Mouse (Mus musculus) lung, adult 2 months (tissue): ENCODE measurements around the gene Dus2. TPM values are rescaled to one million over a fixed set of nuclear protein-coding genes. Genes with fewer than 3 reads are reported as not detected.

Source experiments
- DNase-seq: peaks from one replicate; pipeline ENCODE4 v3.0.0; 2022
- H3K4me1 ChIP-seq: fragments of 200-500 bp; 2 replicates; pipeline ENCODE4 v1.6.1; 2011; ENCODE audit warnings: low read length; ENCODE audit not compliant: control insufficient read depth, insufficient read depth
- H3K4me3 ChIP-seq: fragments of 200-500 bp; replicated peaks from 2 replicates; pipeline ENCODE3; 2011; ENCODE audit warnings: low read depth, mild to moderate bottlenecking, control low read depth, low read length; ENCODE audit errors: extremely low read depth
- CTCF ChIP-seq: fragments of 200-500 bp; IDR thresholded peaks from 2 replicates; pipeline ENCODE4 v1.5.1; 2011; ENCODE audit warnings: mild to moderate bottlenecking, low read length, control low read depth; ENCODE audit not compliant: insufficient read depth
- POLR2A ChIP-seq: fragments of 200-500 bp; IDR thresholded peaks from 2 replicates; pipeline ENCODE4 v1.6.1; 2011; ENCODE audit warnings: low read depth, mild to moderate bottlenecking, control low read depth, low read length, borderline replicate concordance; ENCODE audit errors: extremely low read depth
- WGBS: fragments of 180-500 bp; shearing (Covaris S2); methylation state at CpG from one replicate; pipeline ENCODE4 v1.1.7; 2018; 5-methylcytosine and 5-hydroxymethylcytosine counted together
- polyA plus RNA-seq: library from polyadenylated mRNA; depleted of rRNA; stranded (reverse); fragments of >200 nt; gene quantifications from 2 replicates; pipeline ENCODE4 v1.2.3, GENCODE M21; 2012

The Dus2 gene
- polyA plus RNA-seq, 1 experiment, result 10.3 TPM

DNA sequence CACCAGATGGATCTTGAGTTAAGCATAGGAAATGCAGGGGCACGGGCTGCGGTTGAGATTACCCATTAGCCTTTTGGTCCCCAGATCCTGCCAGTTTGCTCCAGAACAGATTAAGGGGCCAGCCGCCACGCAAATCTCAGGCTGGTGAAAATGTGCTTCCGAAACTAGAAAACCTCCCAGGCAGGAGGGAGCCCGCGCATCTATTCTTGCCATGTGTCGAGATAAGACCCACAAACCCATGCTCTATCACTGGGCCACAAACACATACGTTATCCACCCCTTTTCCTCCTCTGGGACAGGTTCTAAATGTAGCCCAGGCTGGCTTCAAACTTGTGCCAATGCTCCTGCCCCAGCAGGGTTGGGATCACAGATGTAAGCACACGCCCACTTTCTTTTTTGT, 29.6 kb upstream of the Dus2 start:
- no peak for DNase-seq
- Histone ChIP-seq H3K4me3 (no peak overlapping the region), H3K4me1 (peaks cover 13% of the 10 kb centered on the region)
- TF ChIP-seq CTCF (no peak), POLR2A (no peak)
- WGBS, result 93% methylated on average over 10 of the region's 10 CpGs

GRCm38 (mm10) chr8:105964506-105965265, 26.5 kb upstream of the Dus2 start:
- peaks cover 17% of the 10 kb centered on the region for H3K4me1 ChIP-seq
- H3K4me3 ChIP-seq, result peak overlapping the region; percentile 75
- DNase-seq, result no peak
- no peak for TF ChIP-seq POLR2A
- TF ChIP-seq CTCF, result no peak
- 47% methylated on average over 12 of the region's 12 CpGs for WGBS

GRCm38 (mm10) chr8:105965266-105965904, 25.8 kb upstream of the Dus2 start:
- WGBS, result under 1% methylated on average over 40 of the region's 40 CpGs
- Histone ChIP-seq H3K4me1 (peaks cover 17% of the 10 kb centered on the region), H3K4me3 (peak overlapping the region; percentile 75)
- DNase-seq, result no peak
- TF ChIP-seq POLR2A (no peak), CTCF (no peak)

DNA sequence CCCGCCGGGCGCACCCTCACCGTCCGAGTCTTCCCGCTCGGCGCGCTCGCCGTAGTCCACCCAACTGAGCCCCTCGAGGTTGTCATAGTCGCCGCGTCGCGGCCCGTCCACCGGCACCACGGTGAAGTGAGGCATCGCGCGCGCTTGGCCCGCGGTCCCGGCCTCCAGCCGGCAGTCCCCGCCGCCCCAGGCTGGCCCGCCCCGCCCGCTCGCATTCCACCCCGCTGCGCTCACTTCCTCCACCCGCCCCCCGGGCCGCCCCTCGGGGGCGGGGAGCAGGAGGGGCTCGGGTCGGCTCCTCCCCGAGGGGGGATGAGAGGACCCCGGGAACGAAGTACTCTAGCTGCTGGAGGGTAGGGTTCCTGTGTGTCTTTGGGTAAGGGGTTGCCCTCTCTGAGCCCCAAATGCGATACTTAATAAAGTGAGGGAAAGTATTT, 25.2 kb upstream of the Dus2 start, which contains the start of gene Slc12a4:
Gene Slc12a4, minus strand, starts transcription at position 193 of the 437 bp plus-strand sequence.
- TF ChIP-seq CTCF, result no peak
- TF ChIP-seq POLR2A, result peak; percentile 76
- WGBS, result under 1% methylated on average over 46 of the region's 47 CpGs
- H3K4me3 ChIP-seq, result peak within 1 kb of the TSS; percentile 79
- peak; percentile 82 for DNase-seq
- H3K4me1 ChIP-seq, result peaks cover 17% of the 10 kb centered on the region

GRCm38 (mm10) chr8:105966692-105967311, 24.3 kb upstream of the Dus2 start:
- 14% methylated on average over 19 of the region's 19 CpGs for WGBS
- TF ChIP-seq CTCF (no peak), POLR2A (no peak)
- Histone ChIP-seq H3K4me1 (peaks cover 17% of the 10 kb centered on the region), H3K4me3 (peak overlapping the region; percentile 29)
- DNase-seq, result peak; percentile 28

- no peak for DNase-seq
- TF ChIP-seq CTCF (no peak), POLR2A (no peak)
- WGBS, result 78% methylated on average over 1 of the region's 1 CpGs
- H3K4me1 ChIP-seq, result peaks cover 14% of the 10 kb centered on the region
- H3K4me3 ChIP-seq, result no peak overlapping the region
These were observed 21.8 kb upstream of the Dus2 start for GRCm38 (mm10) chr8:105969367-105969766.

DNA sequence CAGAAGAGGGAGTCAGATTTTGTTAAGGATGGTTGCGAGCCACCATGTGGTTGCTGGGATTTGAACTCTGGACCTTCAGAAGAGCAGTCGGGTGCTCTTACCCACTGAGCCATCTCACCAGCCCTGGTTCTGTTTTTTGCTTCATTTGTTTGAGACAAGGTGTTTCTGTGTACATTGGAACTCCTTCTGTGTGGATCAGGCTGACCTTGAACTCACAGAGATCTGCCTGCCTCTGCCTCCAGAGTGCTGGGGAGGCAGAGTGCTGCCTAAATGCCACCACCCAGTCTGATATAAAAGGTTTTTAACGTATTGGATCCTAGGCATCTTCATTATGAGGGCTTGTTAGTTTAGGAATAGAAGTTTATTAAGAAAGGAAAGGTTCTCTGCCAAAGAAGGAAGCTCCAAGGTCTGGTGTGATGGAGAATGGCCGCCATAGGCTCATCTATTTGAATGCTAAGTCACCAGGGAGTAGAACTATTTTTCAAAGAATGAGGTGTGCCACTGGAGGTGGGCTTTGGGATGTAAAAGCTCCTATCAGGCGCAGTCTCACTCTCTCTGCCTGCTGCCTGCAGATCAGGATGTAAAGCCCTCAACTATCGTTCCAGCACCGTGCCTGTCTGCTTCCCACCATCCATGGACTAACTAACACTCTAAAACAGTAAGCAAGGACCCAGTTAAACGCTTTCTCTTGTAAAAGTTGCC, 20.0 kb upstream of the Dus2 start:
- H3K4me3 ChIP-seq, result no peak overlapping the region

GRCm38 (mm10) chr8:105975363-105975762, 15.8 kb upstream of the Dus2 start:
- 64% methylated on average over 7 of the region's 7 CpGs for WGBS
- no peaks in the 10 kb centered on the region for H3K4me1 ChIP-seq
- no peak for DNase-seq
- TF ChIP-seq CTCF (no peak), POLR2A (no peak)
- no peak overlapping the region for H3K4me3 ChIP-seq

More for the DNA sequence above, 20.0 kb upstream of the Dus2 start:
- peaks cover 8% of the 10 kb centered on the region for H3K4me1 ChIP-seq
- 75% methylated on average over 8 of the region's 8 CpGs for WGBS
- TF ChIP-seq POLR2A (no peak), CTCF (no peak)
- no peak for DNase-seq

DNA sequence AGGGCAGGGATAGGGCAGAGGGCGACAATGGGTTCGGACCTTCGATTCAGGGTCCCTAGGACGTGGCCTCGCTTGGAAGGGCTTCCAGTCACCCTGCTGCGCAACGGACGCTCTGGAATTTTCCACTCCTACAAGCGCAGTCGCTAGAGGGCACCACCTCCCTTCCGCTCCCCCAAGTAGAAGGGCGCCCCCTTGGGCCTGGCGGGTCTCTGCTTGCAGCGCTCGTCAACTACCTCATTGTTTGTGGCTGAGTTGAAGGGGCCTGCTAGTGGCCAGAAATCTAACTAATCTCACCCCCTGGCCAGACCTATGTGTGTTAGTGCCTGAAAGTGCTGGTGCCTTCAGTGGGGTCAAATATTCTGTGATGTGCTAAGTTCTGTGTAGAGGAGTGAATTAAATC, 11.8 kb upstream of the Dus2 start, which contains the start of gene Dpep3:
Gene Dpep3, minus strand, starts transcription at position 105 of the 400 bp plus-strand sequence.
- Histone ChIP-seq H3K4me1 (no peaks in the 10 kb centered on the region), H3K4me3 (no peak within 1 kb of the TSS)
- WGBS, result 93% methylated on average over 15 of the region's 15 CpGs
- no peak for DNase-seq
- TF ChIP-seq POLR2A (no peak), CTCF (no peak)
